Mouse (Mus musculus): ENCODE results near the gene Gcsh.

Gcsh gene

DNA sequence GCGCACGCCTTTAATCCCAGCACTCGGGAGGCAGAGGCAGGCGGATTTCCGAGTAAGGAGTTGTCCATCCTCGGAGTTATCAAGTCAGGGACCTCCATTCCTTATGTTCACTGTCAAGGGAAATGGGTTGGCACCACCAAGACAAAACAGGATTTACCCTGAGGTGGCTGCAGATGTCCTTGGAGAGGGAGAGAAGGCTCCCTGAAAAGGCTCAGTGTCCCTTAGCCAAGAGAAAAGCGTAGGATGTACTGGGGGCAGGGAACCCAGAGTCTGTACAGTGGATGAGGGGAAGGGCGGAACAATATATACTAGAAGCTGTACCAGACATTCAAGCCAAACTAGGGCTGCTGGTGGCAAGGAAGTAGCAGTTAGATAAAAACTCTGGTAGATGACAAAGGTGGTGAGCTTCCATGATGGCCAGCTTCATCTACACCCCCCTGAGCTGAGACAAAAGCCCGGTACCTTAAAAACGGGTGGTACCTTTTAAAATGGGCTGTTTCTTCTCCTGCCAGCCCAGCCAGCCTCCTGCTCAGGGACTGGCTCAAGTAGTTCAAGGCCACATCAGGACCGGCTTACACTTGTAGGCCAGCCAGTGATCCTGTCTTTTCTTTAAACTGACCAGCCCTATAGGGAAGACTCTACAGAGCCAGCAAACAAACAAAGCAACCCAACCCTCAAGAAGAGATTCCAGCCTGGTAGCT is 829 bp upstream of the Gcsh start:
- DNase-seq (ENCODE audit: low read depth, low spot score): no peak
- Histone ChIP-seq H3K36me3 (ENCODE audit: control insufficient read depth, insufficient read depth, low read length, poor library complexity, severe bottlenecking) (no peaks in the 10 kb centered on the region), H3K27me3 (ENCODE audit: control insufficient read depth, insufficient read depth, low read length, poor library complexity, severe bottlenecking) (no peaks in the 10 kb centered on the region)

GRCm38 (mm10) chr8:116992176-116992971 is 963 bp downstream of the Gcsh start:
- Histone ChIP-seq H3K36me3 (ENCODE audit: control insufficient read depth, insufficient read depth, low read length, poor library complexity, severe bottlenecking) (no peaks in the 10 kb centered on the region), H3K27me3 (ENCODE audit: control insufficient read depth, insufficient read depth, low read length, poor library complexity, severe bottlenecking) (no peaks in the 10 kb centered on the region)
- DNase-seq (ENCODE audit: low read depth, low spot score): peak; percentile 15

DNA sequence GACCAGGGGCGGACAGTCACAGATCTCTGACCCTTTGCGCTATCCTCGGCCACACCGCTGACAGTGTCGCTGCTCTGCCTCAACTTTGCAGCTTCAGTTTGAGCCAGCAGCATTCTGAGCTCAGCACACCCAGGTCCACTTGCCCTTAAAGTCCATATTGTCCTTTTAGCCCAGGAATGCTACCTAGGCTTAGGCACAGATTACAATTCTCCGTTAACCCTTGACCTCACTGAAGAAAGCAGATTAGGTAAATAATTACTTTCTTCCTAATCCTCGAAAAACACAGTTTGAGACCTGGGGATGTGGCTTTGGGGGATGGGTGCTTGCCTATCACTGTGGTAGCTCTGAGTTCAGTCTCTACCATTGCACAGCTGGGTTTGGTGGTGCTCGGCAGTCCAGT is 2.1 kb downstream of the Gcsh start:
- H3K36me3 ChIP-seq (ENCODE audit: control insufficient read depth, insufficient read depth, low read length, poor library complexity, severe bottlenecking): no peaks in the 10 kb centered on the region
- no peaks in the 10 kb centered on the region for H3K27me3 ChIP-seq (ENCODE audit: control insufficient read depth, insufficient read depth, low read length, poor library complexity, severe bottlenecking)
- DNase-seq (ENCODE audit: low read depth, low spot score): no peak

- Histone ChIP-seq H3K36me3 (ENCODE audit: control insufficient read depth, insufficient read depth, low read length, poor library complexity, severe bottlenecking) (no peaks in the 10 kb centered on the region), H3K27me3 (ENCODE audit: control insufficient read depth, insufficient read depth, low read length, poor library complexity, severe bottlenecking) (no peaks in the 10 kb centered on the region)
- DNase-seq (ENCODE audit: low read depth, low spot score): peak; percentile 22
Observed at GRCm38 (mm10) chr8:116989842-116990241, 3.5 kb downstream of the Gcsh start.

GRCm38 (mm10) chr8:116980117-116980516 is 13.2 kb downstream of the Gcsh start:
- DNase-seq (ENCODE audit: low read depth, low spot score): peak; percentile 85

GRCm38 (mm10) chr8:116978631-116979256 is 14.6 kb downstream of the Gcsh start, which contains the start of gene 1700030J22Rik:
1700030J22Rik (minus strand) TSS chr8:116978959.
- Histone ChIP-seq H3K27me3 (ENCODE audit: control insufficient read depth, insufficient read depth, low read length, poor library complexity, severe bottlenecking) (no peaks in the 10 kb centered on the region), H3K36me3 (ENCODE audit: control insufficient read depth, insufficient read depth, low read length, poor library complexity, severe bottlenecking) (no peaks in the 10 kb centered on the region)
- DNase-seq (ENCODE audit: low read depth, low spot score): peak; percentile 99

More at GRCm38 (mm10) chr8:116980117-116980516, 13.2 kb downstream of the Gcsh start:
- Histone ChIP-seq H3K27me3 (ENCODE audit: control insufficient read depth, insufficient read depth, low read length, poor library complexity, severe bottlenecking) (no peaks in the 10 kb centered on the region), H3K36me3 (ENCODE audit: control insufficient read depth, insufficient read depth, low read length, poor library complexity, severe bottlenecking) (no peaks in the 10 kb centered on the region)

GRCm38 (mm10) chr8:116978052-116978451 is 15.3 kb downstream of the Gcsh start:
- H3K36me3 ChIP-seq (ENCODE audit: control insufficient read depth, insufficient read depth, low read length, poor library complexity, severe bottlenecking): no peaks in the 10 kb centered on the region
- no peaks in the 10 kb centered on the region for H3K27me3 ChIP-seq (ENCODE audit: control insufficient read depth, insufficient read depth, low read length, poor library complexity, severe bottlenecking)
- no peak for DNase-seq (ENCODE audit: low read depth, low spot score)

DNA sequence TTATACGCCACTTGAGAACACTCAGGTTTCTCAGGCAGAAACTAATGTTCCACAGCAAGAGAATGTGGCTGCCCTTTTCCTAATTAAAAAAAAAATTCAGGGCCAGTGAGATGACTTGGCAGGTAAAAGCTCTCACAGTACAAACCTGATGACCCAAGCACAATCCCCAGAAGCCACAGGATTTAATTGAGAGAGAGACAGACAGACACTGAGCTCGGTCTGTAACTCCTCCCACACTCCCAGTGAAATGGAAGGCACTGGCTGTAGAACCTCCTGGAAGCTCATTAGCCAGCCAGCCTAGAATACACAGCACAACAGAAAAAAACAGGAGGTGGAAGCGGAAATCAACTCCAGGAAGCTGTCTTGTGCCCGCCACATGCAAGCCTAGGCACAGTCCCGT is 17.7 kb downstream of the Gcsh start:
- DNase-seq (ENCODE audit: low read depth, low spot score): no peak
- Histone ChIP-seq H3K36me3 (ENCODE audit: control insufficient read depth, insufficient read depth, low read length, poor library complexity, severe bottlenecking) (no peaks in the 10 kb centered on the region), H3K27me3 (ENCODE audit: control insufficient read depth, insufficient read depth, low read length, poor library complexity, severe bottlenecking) (no peaks in the 10 kb centered on the region)

- no peak for DNase-seq (ENCODE audit: low read depth, low spot score)
Observed at GRCm38 (mm10) chr8:116975066-116975465, 18.3 kb downstream of the Gcsh start.

DNA sequence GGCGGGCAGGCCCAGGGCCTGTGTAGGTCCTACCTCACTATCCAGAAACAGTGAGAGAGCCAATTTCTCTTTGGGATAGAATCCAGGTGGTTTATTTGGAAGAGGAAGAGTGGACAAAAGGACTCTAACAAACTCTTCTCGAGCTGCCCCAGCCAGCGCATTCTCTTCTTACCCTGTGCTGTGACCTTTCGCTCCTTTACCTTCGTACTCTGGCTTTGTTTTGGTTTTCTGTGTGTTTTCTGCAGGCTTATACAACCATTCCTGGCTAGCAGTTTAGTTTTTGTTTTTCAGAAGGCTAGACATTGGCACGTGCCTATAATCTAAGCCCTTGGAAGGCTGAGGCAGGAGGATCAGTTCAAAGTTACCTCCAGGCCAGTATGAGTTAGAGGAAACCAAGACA is 23.8 kb downstream of the Gcsh start:
- no peak for DNase-seq (ENCODE audit: low read depth, low spot score)
- Histone ChIP-seq H3K36me3 (ENCODE audit: control insufficient read depth, insufficient read depth, low read length, poor library complexity, severe bottlenecking) (no peaks in the 10 kb centered on the region), H3K27me3 (ENCODE audit: control insufficient read depth, insufficient read depth, low read length, poor library complexity, severe bottlenecking) (no peaks in the 10 kb centered on the region)

More at GRCm38 (mm10) chr8:116975066-116975465, 18.3 kb downstream of the Gcsh start:
- no peaks in the 10 kb centered on the region for H3K27me3 ChIP-seq (ENCODE audit: control insufficient read depth, insufficient read depth, low read length, poor library complexity, severe bottlenecking)
- no peaks in the 10 kb centered on the region for H3K36me3 ChIP-seq (ENCODE audit: control insufficient read depth, insufficient read depth, low read length, poor library complexity, severe bottlenecking)

- no peak for DNase-seq (ENCODE audit: low read depth, low spot score)
- peaks cover 23% of the 10 kb centered on the region for H3K36me3 ChIP-seq (ENCODE audit: control insufficient read depth, insufficient read depth, low read length, poor library complexity, severe bottlenecking)
- no peaks in the 10 kb centered on the region for H3K27me3 ChIP-seq (ENCODE audit: control insufficient read depth, insufficient read depth, low read length, poor library complexity, severe bottlenecking)
Observed at GRCm38 (mm10) chr8:116954415-116954814, 38.9 kb downstream of the Gcsh start.

GRCm38 (mm10) chr8:116952428-116952827 is 40.9 kb downstream of the Gcsh start:
- peak; percentile 10 for DNase-seq (ENCODE audit: low read depth, low spot score)
- peaks cover 18% of the 10 kb centered on the region for H3K36me3 ChIP-seq (ENCODE audit: control insufficient read depth, insufficient read depth, low read length, poor library complexity, severe bottlenecking)
- H3K27me3 ChIP-seq (ENCODE audit: control insufficient read depth, insufficient read depth, low read length, poor library complexity, severe bottlenecking): no peaks in the 10 kb centered on the region

GRCm38 (mm10) chr8:116951778-116952177 is 41.6 kb downstream of the Gcsh start:
- no peak for DNase-seq (ENCODE audit: low read depth, low spot score)
- Histone ChIP-seq H3K36me3 (ENCODE audit: control insufficient read depth, insufficient read depth, low read length, poor library complexity, severe bottlenecking) (peaks cover 17% of the 10 kb centered on the region), H3K27me3 (ENCODE audit: control insufficient read depth, insufficient read depth, low read length, poor library complexity, severe bottlenecking) (no peaks in the 10 kb centered on the region)

DNA sequence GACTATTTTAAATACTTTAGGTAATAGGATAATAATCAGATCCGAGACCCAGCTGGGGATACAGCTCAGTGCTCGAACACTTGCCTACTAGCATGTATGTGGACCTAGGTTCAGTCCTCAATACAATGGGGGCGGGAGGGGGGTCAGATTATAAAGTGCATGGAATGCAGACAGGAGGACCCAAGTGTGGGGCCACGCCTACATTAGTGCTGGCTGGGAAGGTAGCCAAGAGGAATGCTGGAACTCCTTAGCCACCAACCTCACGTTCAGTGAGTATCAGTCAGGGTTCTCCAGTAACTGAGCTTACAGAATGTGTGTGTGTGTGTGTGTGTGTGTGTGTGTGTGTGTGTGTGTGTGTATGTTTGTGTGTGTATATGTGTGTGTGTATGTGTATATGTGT is 42.0 kb downstream of the Gcsh start:
- peaks cover 14% of the 10 kb centered on the region for H3K36me3 ChIP-seq (ENCODE audit: control insufficient read depth, insufficient read depth, low read length, poor library complexity, severe bottlenecking)
- no peaks in the 10 kb centered on the region for H3K27me3 ChIP-seq (ENCODE audit: control insufficient read depth, insufficient read depth, low read length, poor library complexity, severe bottlenecking)
- DNase-seq (ENCODE audit: low read depth, low spot score): no peak

DNA sequence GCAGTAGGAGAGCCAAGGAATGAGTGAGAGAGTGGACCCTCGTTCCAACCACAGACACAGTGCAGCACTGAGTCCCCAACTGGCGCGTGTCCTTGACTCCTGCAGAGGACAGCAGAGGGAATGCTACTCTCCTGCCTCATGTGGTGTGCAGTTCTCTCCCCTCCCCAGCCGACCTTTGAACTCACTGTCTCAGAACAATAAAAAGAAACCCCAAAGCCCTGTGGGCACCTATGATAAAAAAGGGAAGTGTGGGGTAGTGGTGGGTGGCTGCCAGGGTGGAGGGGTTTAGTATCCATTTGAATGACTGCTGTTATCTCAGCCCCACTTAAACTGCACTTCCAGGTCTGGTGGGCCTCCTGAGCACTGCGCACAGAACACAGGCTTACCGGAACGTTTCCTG is 45.7 kb downstream of the Gcsh start:
- DNase-seq (ENCODE audit: low read depth, low spot score): peak; percentile 26
- no peaks in the 10 kb centered on the region for H3K27me3 ChIP-seq (ENCODE audit: control insufficient read depth, insufficient read depth, low read length, poor library complexity, severe bottlenecking)
- H3K36me3 ChIP-seq (ENCODE audit: control insufficient read depth, insufficient read depth, low read length, poor library complexity, severe bottlenecking): no peaks in the 10 kb centered on the region
